Mouse (Mus musculus) spleen, adult 2 months (tissue): ENCODE results near the gene Tmem37. TPM values are rescaled to one million over a fixed set of nuclear protein-coding genes. Genes with fewer than 3 reads are reported as not detected.
"Not testable (repeated sequence)": the region's sequence is repeated elsewhere in the genome, so short reads cannot be mapped to it uniquely, and the experiment has no call there.

Experiments used
- DNase-seq, 2 experiments: peaks; one replicate each; pipeline versions ENCODE4 v3.0.0 to v3.0.0-alpha.2; 2012 to 2021; ENCODE audit warnings: low spot score in 2 of 2, low read depth in 1 of 2
- H3K27ac ChIP-seq: fragments of 200-500 bp; 2 replicates; pipeline ENCODE4 v1.5.1; 2012; ENCODE audit warnings: low read length, inconsistent platforms; ENCODE audit not compliant: insufficient read depth
- H3K27me3 ChIP-seq: fragments of 200-500 bp; 2 replicates; pipeline ENCODE4 v1.6.1; 2012; ENCODE audit warnings: mild to moderate bottlenecking, moderate library complexity, low read length, inconsistent platforms; ENCODE audit not compliant: control insufficient read depth, insufficient read depth
- H3K36me3 ChIP-seq: fragments of 200-500 bp; 2 replicates; pipeline ENCODE4 v1.6.1; 2012; ENCODE audit warnings: mild to moderate bottlenecking, low read length, inconsistent platforms; ENCODE audit not compliant: control insufficient read depth, insufficient read depth
- H3K4me1 ChIP-seq: fragments of 200-500 bp; 2 replicates; pipeline ENCODE4 v1.6.1; 2011; ENCODE audit warnings: inconsistent platforms; ENCODE audit not compliant: control insufficient read depth, insufficient read depth, insufficient read length
- H3K4me3 ChIP-seq: fragments of 200-500 bp; 2 replicates; pipeline ENCODE4 v1.5.1; 2011; ENCODE audit warnings: mild to moderate bottlenecking, inconsistent platforms; ENCODE audit not compliant: insufficient read depth, insufficient read length; ENCODE audit errors: extremely low read depth
- CTCF ChIP-seq: fragments of 200-500 bp; IDR thresholded peaks from 2 replicates; pipeline ENCODE4 v1.5.1; 2011; ENCODE audit warnings: mild to moderate bottlenecking, inconsistent platforms; ENCODE audit not compliant: insufficient read depth, insufficient read length, insufficient replicate concordance; ENCODE audit errors: extremely low read depth
- POLR2A ChIP-seq: fragments of 200-500 bp; IDR thresholded peaks from 2 replicates; pipeline ENCODE4 v1.6.1; 2011; ENCODE audit warnings: low read depth, low read length, inconsistent platforms
- WGBS: fragments of 180-500 bp; shearing (Covaris S2); methylation state at CpG from one replicate; pipeline ENCODE4 v1.1.7; 2018; 5-methylcytosine and 5-hydroxymethylcytosine counted together
- polyA plus RNA-seq: library from polyadenylated mRNA; depleted of rRNA; stranded (reverse); fragments of >200 nt; gene quantifications from 2 replicates; pipeline ENCODE4 v1.2.3, GENCODE M21; 2012

Tmem37 gene
- polyA plus RNA-seq, 1 experiment, result 17.3 TPM

DNA sequence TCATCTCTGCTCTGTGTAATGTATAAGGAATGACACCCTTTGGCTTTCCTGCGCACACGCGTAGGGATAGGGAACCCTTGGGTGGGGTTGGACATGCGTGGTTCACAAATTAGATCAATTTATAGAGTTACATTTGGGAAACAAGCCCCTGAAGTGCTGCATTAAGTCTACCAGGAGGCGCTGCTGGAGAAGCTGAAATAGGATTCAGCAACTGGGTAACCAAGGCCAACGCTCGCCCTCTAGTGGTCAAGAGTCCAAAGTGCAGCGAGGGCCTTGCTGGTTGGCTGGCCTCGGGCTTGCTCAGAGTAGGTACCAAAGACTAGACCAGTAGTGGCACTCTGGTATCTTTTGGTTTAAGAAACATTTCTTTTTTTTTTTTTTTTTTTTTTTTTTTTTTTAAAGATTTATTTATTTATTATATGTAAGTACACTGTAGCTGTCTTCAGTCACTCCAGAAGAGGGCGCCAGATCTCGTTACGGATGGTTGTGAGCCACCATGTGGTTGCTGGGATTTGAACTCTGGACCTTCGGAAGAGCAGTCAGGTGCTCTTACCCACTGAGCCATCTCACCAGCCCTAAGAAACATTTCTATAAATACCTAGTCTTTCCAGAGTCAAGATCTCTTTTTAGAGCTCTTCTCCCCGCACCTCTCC is 19.7 kb upstream of the Tmem37 start:
- WGBS, result 58% methylated on average over 13 of the region's 14 CpGs
- H3K36me3 ChIP-seq, H3K27me3 ChIP-seq, H3K4me1 ChIP-seq, H3K27ac ChIP-seq, H3K4me3 ChIP-seq: not testable (repeated sequence)
- TF ChIP-seq CTCF, result peak; percentile 97
- peak; percentile 49 to 76 for DNase-seq

DNA sequence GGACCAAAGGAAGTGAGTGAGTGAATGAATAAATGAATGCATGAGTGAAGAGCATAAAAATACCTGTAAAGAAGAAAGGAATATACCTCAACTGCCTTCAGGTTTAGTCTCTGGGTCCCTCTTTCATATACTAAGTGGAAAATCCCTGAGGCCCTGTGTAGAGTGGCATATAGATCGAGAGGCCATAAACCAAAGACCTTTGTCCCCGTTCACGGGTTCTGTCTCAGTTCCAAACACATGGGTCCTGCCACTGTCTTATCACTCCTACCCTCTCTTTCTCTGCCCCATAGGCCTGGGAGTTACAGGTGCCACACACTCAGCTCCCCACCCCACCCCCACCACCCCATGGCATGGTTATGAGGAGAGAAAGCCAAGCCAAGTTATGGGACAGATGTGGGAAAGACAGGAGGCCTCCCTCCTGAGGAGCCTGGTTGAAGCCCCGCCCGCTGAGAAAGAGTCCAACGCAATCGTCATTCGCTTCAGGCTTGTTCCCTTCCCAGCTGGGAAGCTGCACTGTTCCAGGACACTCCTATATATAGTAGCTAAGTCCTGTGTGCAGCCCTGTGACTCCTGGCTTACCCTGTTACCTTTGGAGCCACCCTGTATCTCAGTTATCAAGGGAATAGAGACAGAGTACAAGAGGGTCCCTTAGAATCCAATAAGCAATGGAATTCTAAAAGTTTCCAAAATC is 17.2 kb upstream of the Tmem37 start:
- no peaks in the 10 kb centered on the region for H3K27me3 ChIP-seq
- WGBS, result 91% methylated on average over 8 of the region's 8 CpGs
- no peak overlapping the region for H3K4me3 ChIP-seq
- no peak overlapping the region for H3K27ac ChIP-seq
- no peaks in the 10 kb centered on the region for H3K36me3 ChIP-seq
- DNase-seq, result no peak
- no peaks in the 10 kb centered on the region for H3K4me1 ChIP-seq
- TF ChIP-seq CTCF (no peak), POLR2A (no peak)

DNA sequence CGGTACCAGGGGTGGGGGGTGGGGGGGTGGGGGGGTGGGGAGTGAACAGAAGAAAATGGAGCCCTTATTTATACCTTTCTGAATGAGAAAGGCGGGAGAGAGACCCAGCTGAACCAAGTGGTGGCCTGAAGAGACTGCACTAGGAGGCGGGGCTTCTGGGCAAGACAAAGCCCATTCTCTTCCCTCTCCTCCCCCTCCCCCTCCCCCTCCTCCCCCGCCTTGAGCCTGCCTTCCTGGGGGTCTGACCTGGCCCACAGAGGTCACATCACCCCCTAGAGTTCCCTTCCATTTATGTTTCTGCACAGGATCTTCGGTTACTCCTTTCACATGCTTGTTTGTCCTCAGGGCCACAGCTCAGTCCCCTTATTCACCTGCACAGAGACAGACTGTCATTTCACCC is 15.3 kb upstream of the Tmem37 start:
- Histone ChIP-seq H3K4me1 (no peaks in the 10 kb centered on the region), H3K4me3 (no peak overlapping the region), H3K27ac (no peak overlapping the region), H3K36me3 (no peaks in the 10 kb centered on the region), H3K27me3 (no peaks in the 10 kb centered on the region)
- DNase-seq, result no peak
- WGBS, result 70% methylated on average over 5 of the region's 5 CpGs
- no peak for TF ChIP-seq POLR2A
- TF ChIP-seq CTCF, result no peak

DNA sequence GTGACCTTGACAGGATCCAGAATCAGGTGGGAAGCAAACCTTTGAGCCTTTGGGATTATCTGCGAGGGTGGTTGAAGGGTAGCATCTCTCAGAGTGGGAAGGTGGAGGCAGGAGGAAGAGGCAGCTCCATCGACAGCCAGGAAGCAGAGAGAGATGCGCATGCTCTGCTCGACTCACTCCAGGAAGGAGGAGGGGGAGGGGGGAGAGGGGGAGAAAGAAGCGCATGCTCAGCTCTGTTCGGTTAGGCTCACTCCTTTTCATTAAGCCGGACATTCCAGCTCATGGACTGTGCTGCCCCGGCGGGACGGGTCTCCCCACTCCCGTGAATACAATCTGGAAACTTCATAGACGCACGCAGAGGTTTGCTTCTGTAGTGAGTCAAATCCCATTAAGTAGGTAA is 12.8 kb upstream of the Tmem37 start:
- Histone ChIP-seq H3K27me3 (no peaks in the 10 kb centered on the region), H3K4me3 (no peak overlapping the region), H3K36me3 (no peaks in the 10 kb centered on the region), H3K4me1 (no peaks in the 10 kb centered on the region), H3K27ac (no peak overlapping the region)
- TF ChIP-seq CTCF, result no peak
- TF ChIP-seq POLR2A, result no peak
- 75% methylated on average over 13 of the region's 13 CpGs for WGBS
- no peak for DNase-seq

DNA sequence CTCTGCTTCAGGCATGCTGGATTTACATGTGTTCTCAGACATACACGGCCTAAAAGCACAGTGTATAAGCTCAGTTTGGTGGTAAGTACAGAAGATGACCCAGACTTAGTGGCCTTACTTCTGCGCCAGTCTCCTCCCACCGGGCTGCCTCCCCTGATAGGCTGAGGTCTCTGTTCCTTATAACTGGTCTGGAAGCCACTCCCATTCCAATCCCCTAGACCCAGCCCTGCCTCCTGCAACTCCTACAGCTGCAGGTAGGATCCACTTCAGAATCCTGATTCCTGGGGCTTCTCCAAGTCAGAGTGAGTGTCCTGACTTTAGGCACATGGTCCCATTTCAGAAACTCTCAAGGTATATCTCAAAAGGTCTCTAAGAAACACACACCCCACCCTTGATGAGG is 11.8 kb upstream of the Tmem37 start:
- Histone ChIP-seq H3K4me3 (no peak overlapping the region), H3K36me3 (no peaks in the 10 kb centered on the region), H3K27me3 (no peaks in the 10 kb centered on the region), H3K4me1 (no peaks in the 10 kb centered on the region), H3K27ac (no peak overlapping the region)
- 87% methylated on average over 3 of the region's 3 CpGs for WGBS
- DNase-seq, result no peak
- TF ChIP-seq CTCF (no peak), POLR2A (no peak)

DNA sequence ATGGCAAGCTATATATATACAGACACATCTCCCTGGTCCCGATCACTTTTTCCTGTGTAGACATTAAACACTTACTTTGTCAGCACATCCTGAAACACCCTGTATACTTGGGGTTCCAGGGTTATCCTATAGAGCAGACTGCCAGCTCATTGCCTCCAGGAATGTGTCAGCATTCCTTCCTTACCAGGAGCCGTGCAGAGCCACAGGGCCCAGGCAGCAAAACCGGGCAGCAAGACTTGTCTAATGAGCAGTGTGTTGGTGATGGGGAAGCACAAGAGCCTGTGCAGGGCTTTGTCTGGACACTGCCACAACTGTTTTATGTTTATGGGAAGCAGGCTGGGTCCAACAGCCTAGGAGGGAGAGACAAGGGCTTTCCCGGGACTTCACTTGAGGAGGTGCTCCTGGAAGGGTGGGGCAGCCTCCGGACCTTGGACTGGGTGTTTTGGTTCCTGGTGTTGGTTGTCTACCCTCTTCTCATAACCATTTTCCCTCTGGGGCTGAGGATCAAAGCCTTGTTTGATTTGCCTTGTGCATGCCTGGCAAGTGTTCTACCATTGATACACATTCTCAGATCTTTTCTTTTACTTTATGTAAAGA is 10.1 kb upstream of the Tmem37 start:
- no peaks in the 10 kb centered on the region for H3K27me3 ChIP-seq
- WGBS, result 78% methylated on average over 5 of the region's 5 CpGs
- H3K36me3 ChIP-seq, result no peaks in the 10 kb centered on the region
- TF ChIP-seq POLR2A (no peak), CTCF (no peak)
- H3K4me1 ChIP-seq, result no peaks in the 10 kb centered on the region
- H3K27ac ChIP-seq, result no peak overlapping the region
- no peak for DNase-seq
- H3K4me3 ChIP-seq, result no peak overlapping the region

DNA sequence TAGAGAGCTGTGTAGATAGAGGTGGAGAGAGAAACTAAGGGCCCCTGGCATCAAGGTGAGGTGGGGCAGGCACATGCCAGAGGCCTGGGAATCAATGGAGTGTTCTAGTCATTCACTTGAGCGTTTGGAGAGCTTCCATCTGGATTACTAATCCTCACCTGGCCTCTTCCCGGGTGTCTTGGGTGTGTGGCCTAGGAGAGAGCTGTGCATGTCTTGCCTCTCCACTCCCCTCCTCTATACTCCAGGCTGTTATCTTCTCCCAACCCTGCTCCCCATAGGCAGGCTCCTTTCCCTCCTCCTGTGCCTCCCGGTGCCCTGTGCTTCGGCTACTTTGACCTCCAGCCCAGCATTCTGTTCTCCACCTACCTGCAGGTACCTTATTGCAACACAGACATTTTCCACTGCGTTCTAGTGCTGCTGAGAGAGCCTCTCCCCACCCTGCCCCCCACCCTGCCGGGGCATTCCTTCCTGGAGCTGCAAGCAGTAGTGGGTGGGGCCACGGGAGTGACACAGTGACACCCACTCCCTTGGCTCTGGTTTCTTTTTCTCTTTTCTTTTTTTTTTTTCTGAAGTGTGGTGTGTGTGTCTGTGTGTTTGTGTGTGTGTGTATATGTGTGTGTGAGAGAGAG is 9.2 kb upstream of the Tmem37 start:
- Histone ChIP-seq H3K27ac (no peak overlapping the region), H3K4me3 (no peak overlapping the region), H3K27me3 (no peaks in the 10 kb centered on the region), H3K36me3 (no peaks in the 10 kb centered on the region), H3K4me1 (no peaks in the 10 kb centered on the region)
- 62% methylated on average over 7 of the region's 7 CpGs for WGBS
- TF ChIP-seq CTCF (no peak), POLR2A (no peak)
- DNase-seq, result no peak
